Mouse (Mus musculus): ENCODE data around the gene Akap11.

GRCm38 (mm10) chr14:78474058-78474457 is 62.5 kb downstream of the Akap11 start:
- TF ChIP-seq CTCF (IDR thresholded peaks at IDR 0.05; ENCODE audit: low read depth), result no peak
- no peak for TF ChIP-seq EP300 (IDR thresholded peaks at IDR 0.05; ENCODE audit: low read depth)
